ENCODE assay signal across 11 mouse cellular contexts in genomic region chr19:12798404-12798803, GRCm38 (mm10).
DNase-seq lines count a peak whose midpoint lies in the region.
"Had no signal": no experiment of that assay in that cellular context is flagged by ENCODE, and none has a peak within 500 bp of the region (broad histone marks: within the 10 kb centered on the region; RNA-seq: fewer than 3 reads in every experiment).

No protein-coding gene starts in this region.

- peak; percentile 31 for DNase-seq in cerebellum, adult 9-11 months
- no peak for DNase-seq in cerebellum, postnatal 36 days
- DNase-seq in 416B (ENCODE audit: low read depth) (peak; percentile 57), MN1 (ENCODE audit: low spot score) (no peak)
- peak; percentile 31 for DNase-seq in c-Kit-positive CD71-negative TER-119-negative erythroid progenitor cells, embryonic 14.5 days (ENCODE audit: low read depth)
- DNase-seq in spleen, adult 12 weeks (ENCODE audit: low spot score): peak; percentile 19
- DNase-seq in kidney, adult 18-20 months: no peak
- DNase-seq in right cerebral cortex, postnatal 25 days: no peak
- DNase-seq: cerebellum, postnatal 10 days; kidney, postnatal 10 days; right cerebral cortex, postnatal 14 days had no signal

Comparison
In these comparisons a context has a peak if more than half of its experiments do, and no peak if none do; other contexts are left out.
1. DNase-seq: peak in cerebellum, adult 9-11 months (single experiment), 416B (single experiment), c-Kit-positive CD71-negative TER-119-negative erythroid progenitor cells, embryonic 14.5 days (single experiment) and spleen, adult 12 weeks (single experiment); none in cerebellum, postnatal 36 days (0 of 2), kidney, adult 18-20 months (single experiment), MN1 (single experiment) and right cerebral cortex, postnatal 25 days (single experiment).